Mouse (Mus musculus): ENCODE data around the gene Gja1.

DNA sequence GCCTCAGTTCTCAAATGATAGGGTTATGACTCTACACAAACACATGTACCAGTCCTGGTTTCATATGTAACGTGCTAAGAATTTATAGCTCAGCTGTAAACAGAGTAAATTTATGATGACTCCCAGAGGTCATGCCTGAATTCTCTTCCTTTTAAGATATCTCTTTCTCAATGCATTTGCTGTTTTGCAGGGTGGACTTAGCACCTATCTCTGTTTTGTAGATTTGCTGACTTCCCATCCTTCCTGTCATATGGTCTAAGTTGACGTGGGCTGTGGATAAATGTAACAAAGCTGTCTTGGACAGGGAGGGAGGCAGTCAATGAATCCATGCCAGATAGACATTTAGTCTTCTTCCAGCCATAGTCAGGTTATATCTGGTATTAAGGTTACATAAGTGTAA, 67.3 kb downstream of the Gja1 start:
- TF ChIP-seq CTCF (conservative IDR thresholded peaks at IDR 0.05; ENCODE audit: insufficient read depth, insufficient read length, low read depth, low read length) (no peak), POLR2A (IDR thresholded peaks at IDR 0.05; ENCODE audit: low read depth, low read length) (no peak)
